Mouse (Mus musculus) splenic B cell, adult 2 months (primary cell): Measurements from ENCODE around the gene Mlst8.
A peak's percentile ranks its signal among the peaks of the same experiment; 100 is the strongest.

Source experiments
- DNase-seq: peaks from one replicate; pipeline ENCODE4 v3.0.0-alpha.2; 2011; ENCODE audit warnings: low read depth, low spot score
- H3K27me3 ChIP-seq: 2 replicates; pipeline ENCODE4 v1.6.1; 2012; ENCODE audit warnings: mild to moderate bottlenecking, low read length, moderate library complexity, mixed read lengths; ENCODE audit not compliant: control insufficient read depth, poor library complexity, insufficient read depth, severe bottlenecking
- H3K36me3 ChIP-seq: 2 replicates; pipeline ENCODE4 v1.6.1; 2012; ENCODE audit warnings: mild to moderate bottlenecking, low read length, moderate library complexity, mixed read lengths; ENCODE audit not compliant: control insufficient read depth, poor library complexity, insufficient read depth, severe bottlenecking

Gene Mlst8

GRCm38 (mm10) chr17:24477985-24478600 is 785 bp downstream of the Mlst8 start:
- DNase-seq: no peak
- peaks cover 8% of the 10 kb centered on the region for H3K36me3 ChIP-seq

GRCm38 (mm10) chr17:24477053-24477984 is 1.6 kb downstream of the Mlst8 start:
- Histone ChIP-seq H3K36me3 (peaks cover 8% of the 10 kb centered on the region), H3K27me3 (no peaks in the 10 kb centered on the region; the same call in 1 of the 2 replicates)
- no peak for DNase-seq

More at GRCm38 (mm10) chr17:24477985-24478600, 785 bp downstream of the Mlst8 start:
- no peaks in the 10 kb centered on the region; the same call in 1 of the 2 replicates for H3K27me3 ChIP-seq

GRCm38 (mm10) chr17:24476022-24476776 is 2.7 kb downstream of the Mlst8 start:
- no peak for DNase-seq
- no peaks in the 10 kb centered on the region for H3K27me3 ChIP-seq
- peaks cover 8% of the 10 kb centered on the region for H3K36me3 ChIP-seq

- DNase-seq: no peak
- Histone ChIP-seq H3K27me3 (no peaks in the 10 kb centered on the region), H3K36me3 (peaks cover 8% of the 10 kb centered on the region)
Observed at GRCm38 (mm10) chr17:24475586-24475985, 3.3 kb downstream of the Mlst8 start.

- Histone ChIP-seq H3K27me3 (no peaks in the 10 kb centered on the region), H3K36me3 (peaks cover 8% of the 10 kb centered on the region)
- no peak for DNase-seq
Observed at GRCm38 (mm10) chr17:24474557-24474956, 4.3 kb downstream of the Mlst8 start.

- Histone ChIP-seq H3K27me3 (no peaks in the 10 kb centered on the region), H3K36me3 (peaks cover 8% of the 10 kb centered on the region)
- DNase-seq: no peak
Observed at GRCm38 (mm10) chr17:24473612-24474275, 5.1 kb downstream of the Mlst8 start, which contains the start of gene Bricd5. TSS of gene Bricd5 (plus strand) at chr17:24473884.

- Histone ChIP-seq H3K27me3 (no peaks in the 10 kb centered on the region), H3K36me3 (peaks cover 8% of the 10 kb centered on the region)
- no peak for DNase-seq
Observed at GRCm38 (mm10) chr17:24472512-24472911, 6.4 kb downstream of the Mlst8 start.

- DNase-seq: no peak
- Histone ChIP-seq H3K36me3 (peaks cover 5% of the 10 kb centered on the region; the same call in 1 of the 2 replicates), H3K27me3 (no peaks in the 10 kb centered on the region)
Observed at GRCm38 (mm10) chr17:24470701-24471527, 8.0 kb downstream of the Mlst8 start.

GRCm38 (mm10) chr17:24469910-24470602 is 8.8 kb downstream of the Mlst8 start, which contains the start of the genes E4f1 and Pgp:
TSS of gene E4f1 (minus strand) at chr17:24470313.
TSS of gene Pgp (plus strand) at chr17:24470392.
- peak; percentile 98 for DNase-seq
- Histone ChIP-seq H3K36me3 (no peaks in the 10 kb centered on the region), H3K27me3 (no peaks in the 10 kb centered on the region)

GRCm38 (mm10) chr17:24469336-24469909 is 9.5 kb downstream of the Mlst8 start:
- H3K27me3 ChIP-seq: no peaks in the 10 kb centered on the region
- DNase-seq: no peak
- no peaks in the 10 kb centered on the region for H3K36me3 ChIP-seq

GRCm38 (mm10) chr17:24468636-24469246 is 10.1 kb downstream of the Mlst8 start:
- no peaks in the 10 kb centered on the region for H3K36me3 ChIP-seq
- no peaks in the 10 kb centered on the region for H3K27me3 ChIP-seq
- DNase-seq: no peak

GRCm38 (mm10) chr17:24463374-24464133 is 15.3 kb downstream of the Mlst8 start:
- no peaks in the 10 kb centered on the region for H3K36me3 ChIP-seq
- peak; percentile 40 for DNase-seq
- no peaks in the 10 kb centered on the region for H3K27me3 ChIP-seq
